Mouse (Mus musculus) G1E (cell line): ENCODE results near the gene Klrg2. TPM values are rescaled to one million over a fixed set of nuclear protein-coding genes. Genes with fewer than 3 reads are reported as not detected.

ENCODE experiments used
- ATAC-seq: 2 replicates; pipeline ENCODE4 v1.8.0; 2016; ENCODE audit warnings: mild to moderate bottlenecking; ENCODE audit not compliant: insufficient number of reproducible peaks, poor library complexity, low FRiP score, severe bottlenecking; ENCODE audit errors: extremely low read depth
- DNase-seq: peaks from one replicate; pipeline ENCODE4 v3.0.0; 2012; ENCODE audit warnings: low spot score
- H3K27me3 ChIP-seq: 2 replicates; pipeline ENCODE4 v1.6.1; 2012; ENCODE audit warnings: mild to moderate bottlenecking, low read length, inconsistent platforms; ENCODE audit not compliant: insufficient read depth
- H3K36me3 ChIP-seq: replicated peaks from 2 replicates; pipeline ENCODE3; 2012; ENCODE audit warnings: mild to moderate bottlenecking, inconsistent platforms
- H3K4me1 ChIP-seq: 2 replicates; pipeline ENCODE4 v1.6.1; 2012; ENCODE audit warnings: low read depth, low read length, inconsistent platforms, mixed read lengths; ENCODE audit not compliant: insufficient read depth
- H3K4me3 ChIP-seq: 2 replicates; pipeline ENCODE4 v1.5.1; 2012; ENCODE audit warnings: low read depth, mild to moderate bottlenecking, inconsistent platforms, low read length, moderate library complexity, mixed read lengths
- H3K9me3 ChIP-seq: replicated peaks from 2 replicates; pipeline ENCODE4 v1.6.1; 2012; ENCODE audit warnings: inconsistent platforms
- CTCF ChIP-seq: IDR thresholded peaks from 2 replicates; pipeline ENCODE4 v1.5.1; 2012; ENCODE audit warnings: low read depth, low read length, inconsistent platforms, mixed read lengths
- GATA1 ChIP-seq: IDR thresholded peaks from 2 replicates; pipeline ENCODE4 v1.6.1; 2012; ENCODE audit warnings: borderline replicate concordance, low read length, inconsistent platforms, mixed read lengths
- GATA2 ChIP-seq: IDR thresholded peaks from 2 replicates; pipeline ENCODE4 v1.6.1; 2012; ENCODE audit warnings: low read depth, low read length, inconsistent platforms, borderline replicate concordance
- POLR2AphosphoS5 ChIP-seq: IDR thresholded peaks from 2 replicates; pipeline ENCODE4 v1.6.1; 2012; ENCODE audit warnings: low read depth, low read length, inconsistent platforms; ENCODE audit not compliant: insufficient replicate concordance
- TAL1 ChIP-seq: conservative IDR thresholded peaks from 2 replicates; pipeline ENCODE4 v1.6.1; 2012; ENCODE audit warnings: low read depth, low read length, inconsistent platforms, mixed read lengths
- polyA plus RNA-seq: library from polyadenylated mRNA; stranded (reverse); fragments of >175 nt; gene quantifications from 2 replicates; pipeline ENCODE4 v1.2.3, GENCODE M21; 2012
- total RNA-seq, 2 experiments: library from RNA; stranded (forward) in 1 of 2; stranded (reverse) in 1 of 2; fragments of 200-1000 nt in 1 of 2; fragments of >200 nt in 1 of 2; fragmentation: Nextera tagmentation in 1 of 2; gene quantifications; 2 replicates each; pipeline ENCODE4 v1.2.3; 2014 to 2017

The Klrg2 gene
- total and polyA plus RNA-seq, 3 experiments: 0.01 to 0.05 TPM; not detected in 1

- no peak for TF ChIP-seq GATA2
- no peak for TF ChIP-seq CTCF
- TF ChIP-seq POLR2AphosphoS5: no peak
- no peak for TF ChIP-seq GATA1
- TF ChIP-seq TAL1: no peak
- peaks cover 21% of the 10 kb centered on the region for H3K4me1 ChIP-seq
- no peaks in the 10 kb centered on the region; the same call in 1 of the 2 replicates for H3K9me3 ChIP-seq
- peaks cover 52% of the 10 kb centered on the region for H3K36me3 ChIP-seq
- peaks cover 21% of the 10 kb centered on the region for H3K27me3 ChIP-seq
- DNase-seq (no peak), ATAC-seq (no peak)
- H3K4me3 ChIP-seq: no peak overlapping the region
Observed at GRCm38 (mm10) chr6:38632826-38633225, 4.2 kb downstream of the Klrg2 start.

- Histone ChIP-seq H3K36me3 (peaks cover 83% of the 10 kb centered on the region), H3K27me3 (no peaks in the 10 kb centered on the region; the same call in 1 of the 2 replicates), H3K9me3 (no peaks in the 10 kb centered on the region), H3K4me1 (peaks cover 2% of the 10 kb centered on the region; the same call in 1 of the 2 replicates), H3K4me3 (no peak overlapping the region)
- no peak for DNase-seq
- no peak for ATAC-seq
- TF ChIP-seq CTCF (no peak), GATA2 (no peak), TAL1 (no peak), POLR2AphosphoS5 (no peak), GATA1 (no peak)
Observed at GRCm38 (mm10) chr6:38629556-38629955, 7.5 kb downstream of the Klrg2 start.

GRCm38 (mm10) chr6:38627486-38627885 is 9.6 kb downstream of the Klrg2 start:
- Histone ChIP-seq H3K36me3 (peaks cover 82% of the 10 kb centered on the region), H3K9me3 (no peaks in the 10 kb centered on the region), H3K4me1 (peaks cover 12% of the 10 kb centered on the region; the same call in 1 of the 2 replicates), H3K27me3 (no peaks in the 10 kb centered on the region), H3K4me3 (no peak overlapping the region)
- DNase-seq: no peak
- no peak for TF ChIP-seq GATA2
- no peak for TF ChIP-seq CTCF
- no peak for TF ChIP-seq TAL1
- no peak for TF ChIP-seq GATA1
- no peak for TF ChIP-seq POLR2AphosphoS5
- no peak for ATAC-seq

GRCm38 (mm10) chr6:38627081-38627480 is 10.0 kb downstream of the Klrg2 start:
- no peaks in the 10 kb centered on the region for H3K9me3 ChIP-seq

GRCm38 (mm10) chr6:38626086-38626485 is 11.0 kb downstream of the Klrg2 start:
- Histone ChIP-seq H3K4me3 (no peak overlapping the region), H3K4me1 (peaks cover 17% of the 10 kb centered on the region; the same call in 1 of the 2 replicates), H3K27me3 (no peaks in the 10 kb centered on the region), H3K9me3 (no peaks in the 10 kb centered on the region), H3K36me3 (peaks cover 89% of the 10 kb centered on the region)
- TF ChIP-seq GATA1: no peak
- TF ChIP-seq CTCF: no peak
- TF ChIP-seq TAL1: no peak
- no peak for TF ChIP-seq POLR2AphosphoS5
- no peak for TF ChIP-seq GATA2
- no peak for DNase-seq
- ATAC-seq: no peak

More at GRCm38 (mm10) chr6:38627081-38627480, 10.0 kb downstream of the Klrg2 start:
- no peak for DNase-seq
- Histone ChIP-seq H3K36me3 (peaks cover 83% of the 10 kb centered on the region), H3K4me3 (no peak overlapping the region), H3K4me1 (peaks cover 16% of the 10 kb centered on the region; the same call in 1 of the 2 replicates), H3K27me3 (no peaks in the 10 kb centered on the region)
- no peak for ATAC-seq
- TF ChIP-seq GATA2: no peak
- TF ChIP-seq POLR2AphosphoS5: no peak
- TF ChIP-seq TAL1: no peak
- no peak for TF ChIP-seq GATA1
- TF ChIP-seq CTCF: no peak

GRCm38 (mm10) chr6:38624439-38624838 is 12.6 kb downstream of the Klrg2 start:
- no peak for ATAC-seq
- Histone ChIP-seq H3K4me3 (no peak overlapping the region), H3K9me3 (no peaks in the 10 kb centered on the region), H3K36me3 (peaks cover 87% of the 10 kb centered on the region), H3K27me3 (no peaks in the 10 kb centered on the region), H3K4me1 (peaks cover 15% of the 10 kb centered on the region; the same call in 1 of the 2 replicates)
- no peak for DNase-seq
- TF ChIP-seq CTCF (no peak), TAL1 (no peak), POLR2AphosphoS5 (no peak), GATA2 (no peak), GATA1 (no peak)

- H3K9me3 ChIP-seq: peaks cover under 1% of the 10 kb centered on the region
- ATAC-seq (peak; percentile 34; the same call in 1 of the 2 replicates), DNase-seq (no peak)
- no peak overlapping the region for H3K4me3 ChIP-seq
- TF ChIP-seq POLR2AphosphoS5 (no peak), CTCF (no peak), GATA1 (no peak), GATA2 (no peak), TAL1 (no peak)
- peaks cover 15% of the 10 kb centered on the region; the same call in 1 of the 2 replicates for H3K4me1 ChIP-seq
- H3K36me3 ChIP-seq: peaks cover 87% of the 10 kb centered on the region
- no peaks in the 10 kb centered on the region for H3K27me3 ChIP-seq
Observed at GRCm38 (mm10) chr6:38623457-38623856, 13.6 kb downstream of the Klrg2 start.
